Mouse (Mus musculus) liver, embryonic 12.5 days (tissue): ENCODE data around the gene Gpr107. TPM values are rescaled to one million over a fixed set of nuclear protein-coding genes. Genes with fewer than 3 reads are reported as not detected.

Source experiments
- ATAC-seq: fragments of 200-750 bp; cut with Nextera tagmentation; 2 replicates; pipeline ENCODE4 v1.8.0; 2017; ENCODE audit warnings: moderate number of reproducible peaks, mild to moderate bottlenecking, moderate library complexity
- H3K27ac ChIP-seq: fragments of 300-500 bp; sonication (generic); 2 replicates; pipeline ENCODE4 v1.5.1; 2016; ENCODE audit warnings: mild to moderate bottlenecking
- H3K27me3 ChIP-seq: fragments of 300-500 bp; sonication (generic); replicated peaks from 2 replicates; pipeline ENCODE4 v1.6.1; 2016; ENCODE audit warnings: mild to moderate bottlenecking, moderate library complexity
- H3K36me3 ChIP-seq: fragments of 300-500 bp; sonication (generic); 2 replicates; pipeline ENCODE4 v1.6.1; 2016; ENCODE audit warnings: mild to moderate bottlenecking, moderate library complexity
- H3K4me1 ChIP-seq: fragments of 300-500 bp; sonication (generic); 2 replicates; pipeline ENCODE4 v1.6.1; 2016
- H3K4me2 ChIP-seq: fragments of 300-500 bp; sonication (generic); 2 replicates; pipeline ENCODE4 v1.6.1; 2016; ENCODE audit warnings: mild to moderate bottlenecking, moderate library complexity
- H3K4me3 ChIP-seq: fragments of 300-500 bp; sonication (generic); 2 replicates; pipeline ENCODE4 v1.5.1; 2016; ENCODE audit warnings: mild to moderate bottlenecking, moderate library complexity
- H3K9ac ChIP-seq: fragments of 300-500 bp; sonication (generic); 2 replicates; pipeline ENCODE4 v1.6.1; 2016; ENCODE audit warnings: mild to moderate bottlenecking, moderate library complexity
- H3K9me3 ChIP-seq: fragments of 300-500 bp; sonication (generic); replicated peaks from 2 replicates; pipeline ENCODE4 v1.6.1; 2016; ENCODE audit warnings: mild to moderate bottlenecking, moderate library complexity
- WGBS: fragments of 180-500 bp; shearing (Covaris S2); methylation state at CpG from one replicate; pipeline ENCODE4 v1.1.7; 2016; ENCODE audit not compliant: insufficient replicate concordance; 5-methylcytosine and 5-hydroxymethylcytosine counted together
- polyA plus RNA-seq: library from polyadenylated mRNA; unstranded; fragments of >200 nt; fragmentation: Nextera tagmentation; extraction: Ambion mirVana; gene quantifications from 2 replicates; pipeline ENCODE4 v1.2.1, GENCODE M21; 2016

Gene Gpr107
- polyA plus RNA-seq, result 18.8 and 19.3 TPM in 2 replicates

GRCm38 (mm10) chr2:31151892-31152812 is at the start of gene Gpr107:
Gpr107 (plus strand) TSS chr2:31152316.
- Histone ChIP-seq H3K9me3 (no peaks in the 10 kb centered on the region), H3K27me3 (no peaks in the 10 kb centered on the region), H3K9ac (peak within 1 kb of the TSS; percentile 87), H3K27ac (peak within 1 kb of the TSS; percentile 78), H3K4me2 (peak within 1 kb of the TSS; percentile 89), H3K4me1 (peaks cover 49% of the 10 kb centered on the region), H3K4me3 (peak within 1 kb of the TSS; percentile 99), H3K36me3 (peaks cover 3% of the 10 kb centered on the region; the same call in 1 of the 2 replicates)
- peak; percentile 86 for ATAC-seq
- under 1% methylated on average over 49 of the region's 53 CpGs for WGBS

GRCm38 (mm10) chr2:31103321-31103720 is 48.8 kb upstream of the Gpr107 start:
- Histone ChIP-seq H3K27me3 (no peaks in the 10 kb centered on the region), H3K4me3 (no peak overlapping the region), H3K27ac (no peak overlapping the region), H3K9ac (no peak overlapping the region), H3K4me1 (peaks cover 43% of the 10 kb centered on the region), H3K36me3 (peaks cover 16% of the 10 kb centered on the region), H3K9me3 (no peaks in the 10 kb centered on the region), H3K4me2 (no peak overlapping the region)
- 73% methylated on average over 8 of the region's 8 CpGs for WGBS
- ATAC-seq, result no peak

- Histone ChIP-seq H3K9me3 (no peaks in the 10 kb centered on the region), H3K9ac (no peak overlapping the region), H3K4me1 (peaks cover 63% of the 10 kb centered on the region), H3K27ac (no peak overlapping the region), H3K4me2 (no peak overlapping the region), H3K27me3 (no peaks in the 10 kb centered on the region), H3K4me3 (no peak overlapping the region), H3K36me3 (peaks cover 8% of the 10 kb centered on the region)
- no peak for ATAC-seq
- WGBS, result 74% methylated on average over 3 of the region's 3 CpGs
Observed at GRCm38 (mm10) chr2:31105279-31105678, 46.8 kb upstream of the Gpr107 start.

GRCm38 (mm10) chr2:31106004-31106403 is 46.1 kb upstream of the Gpr107 start:
- no peaks in the 10 kb centered on the region for H3K27me3 ChIP-seq
- peaks cover 7% of the 10 kb centered on the region; the same call in 1 of the 2 replicates for H3K36me3 ChIP-seq
- no peak overlapping the region for H3K4me3 ChIP-seq
- H3K4me2 ChIP-seq, result no peak overlapping the region
- 74% methylated on average over 3 of the region's 3 CpGs for WGBS
- ATAC-seq, result no peak
- no peaks in the 10 kb centered on the region for H3K9me3 ChIP-seq
- H3K27ac ChIP-seq, result no peak overlapping the region
- H3K4me1 ChIP-seq, result peaks cover 67% of the 10 kb centered on the region
- H3K9ac ChIP-seq, result no peak overlapping the region

GRCm38 (mm10) chr2:31106621-31107320 is 45.3 kb upstream of the Gpr107 start:
- Histone ChIP-seq H3K36me3 (peaks cover 3% of the 10 kb centered on the region; the same call in 1 of the 2 replicates), H3K4me2 (no peak overlapping the region), H3K27ac (peak overlapping the region; percentile 27; the same call in 1 of the 2 replicates), H3K4me1 (peaks cover 65% of the 10 kb centered on the region), H3K9ac (no peak overlapping the region), H3K27me3 (no peaks in the 10 kb centered on the region), H3K9me3 (no peaks in the 10 kb centered on the region), H3K4me3 (no peak overlapping the region)
- no peak for ATAC-seq
- WGBS, result 46% methylated on average over 11 of the region's 11 CpGs

- H3K27me3 ChIP-seq, result no peaks in the 10 kb centered on the region
- H3K36me3 ChIP-seq, result no peaks in the 10 kb centered on the region
- peaks cover 65% of the 10 kb centered on the region for H3K4me1 ChIP-seq
- H3K4me3 ChIP-seq, result no peak overlapping the region
- no peak overlapping the region for H3K4me2 ChIP-seq
- ATAC-seq, result no peak
- no peak overlapping the region for H3K27ac ChIP-seq
- 36% methylated on average over 6 of the region's 6 CpGs for WGBS
- no peak overlapping the region for H3K9ac ChIP-seq
- no peaks in the 10 kb centered on the region for H3K9me3 ChIP-seq
Observed at GRCm38 (mm10) chr2:31108186-31108585, 43.9 kb upstream of the Gpr107 start.

- Histone ChIP-seq H3K36me3 (no peaks in the 10 kb centered on the region), H3K4me1 (peaks cover 72% of the 10 kb centered on the region), H3K9me3 (no peaks in the 10 kb centered on the region), H3K4me3 (no peak overlapping the region), H3K4me2 (peak overlapping the region; percentile 20; the same call in 1 of the 2 replicates), H3K27ac (no peak overlapping the region), H3K27me3 (no peaks in the 10 kb centered on the region), H3K9ac (no peak overlapping the region)
- peak; percentile 56; the same call in 1 of the 2 replicates for ATAC-seq
- WGBS, result 30% methylated on average over 12 of the region's 12 CpGs
Observed at GRCm38 (mm10) chr2:31109960-31110548, 42.1 kb upstream of the Gpr107 start.

- WGBS, result 64% methylated on average over 6 of the region's 6 CpGs
- Histone ChIP-seq H3K27ac (no peak overlapping the region), H3K4me1 (peaks cover 85% of the 10 kb centered on the region)
Observed at GRCm38 (mm10) chr2:31111685-31112084, 40.4 kb upstream of the Gpr107 start.

GRCm38 (mm10) chr2:31114205-31114604 is 37.9 kb upstream of the Gpr107 start:
- no peak for ATAC-seq
- 41% methylated on average over 2 of the region's 2 CpGs for WGBS

More at GRCm38 (mm10) chr2:31111685-31112084, 40.4 kb upstream of the Gpr107 start:
- no peak overlapping the region for H3K4me3 ChIP-seq
- no peaks in the 10 kb centered on the region for H3K36me3 ChIP-seq
- H3K27me3 ChIP-seq, result no peaks in the 10 kb centered on the region
- H3K4me2 ChIP-seq, result no peak overlapping the region
- ATAC-seq, result no peak
- H3K9me3 ChIP-seq, result no peaks in the 10 kb centered on the region
- H3K9ac ChIP-seq, result no peak overlapping the region

GRCm38 (mm10) chr2:31115091-31115942 is 36.8 kb upstream of the Gpr107 start:
- no peaks in the 10 kb centered on the region for H3K36me3 ChIP-seq
- H3K27ac ChIP-seq, result peak overlapping the region; percentile 80
- 9% methylated on average over 10 of the region's 10 CpGs for WGBS
- H3K9ac ChIP-seq, result no peak overlapping the region
- no peak overlapping the region for H3K4me3 ChIP-seq
- ATAC-seq, result peak; percentile 81
- no peaks in the 10 kb centered on the region for H3K27me3 ChIP-seq
- H3K4me2 ChIP-seq, result peak overlapping the region; percentile 48
- peaks cover 70% of the 10 kb centered on the region for H3K4me1 ChIP-seq
- H3K9me3 ChIP-seq, result no peaks in the 10 kb centered on the region

More at GRCm38 (mm10) chr2:31114205-31114604, 37.9 kb upstream of the Gpr107 start:
- H3K27ac ChIP-seq, result 0 out of 2 replicates have a peak overlapping the region, but pooled peaks have one; percentile 7
- H3K4me3 ChIP-seq, result no peak overlapping the region
- H3K4me1 ChIP-seq, result peaks cover 72% of the 10 kb centered on the region
- H3K9ac ChIP-seq, result no peak overlapping the region
- no peaks in the 10 kb centered on the region for H3K36me3 ChIP-seq
- no peaks in the 10 kb centered on the region for H3K27me3 ChIP-seq
- no peak overlapping the region for H3K4me2 ChIP-seq
- H3K9me3 ChIP-seq, result no peaks in the 10 kb centered on the region
